Mouse (Mus musculus): ENCODE results near the gene A2ml1.

A2ml1 gene

GRCm38 (mm10) chr6:128549463-128550452 is 31.6 kb downstream of the A2ml1 start:
- DNase-seq (ENCODE audit: low spot score in 2 of 2): no peak

GRCm38 (mm10) chr6:128548532-128548931 is 32.9 kb downstream of the A2ml1 start:
- no peak for DNase-seq (ENCODE audit: low spot score in 2 of 2)

GRCm38 (mm10) chr6:128545402-128545801 is 36.0 kb downstream of the A2ml1 start:
- DNase-seq (ENCODE audit: low spot score in 2 of 2): no peak

- peak in 1 of 2 experiments; percentile 7 for DNase-seq (ENCODE audit: low spot score in 2 of 2)
Measured at GRCm38 (mm10) chr6:128543226-128543625, 38.2 kb downstream of the A2ml1 start.

GRCm38 (mm10) chr6:128535250-128535649 is 46.2 kb downstream of the A2ml1 start:
- no peak for DNase-seq (ENCODE audit: low spot score in 2 of 2)

GRCm38 (mm10) chr6:128533296-128533695 is 48.1 kb downstream of the A2ml1 start:
- DNase-seq (ENCODE audit: low spot score in 2 of 2): no peak

- DNase-seq (ENCODE audit: low spot score in 2 of 2): no peak
Measured at GRCm38 (mm10) chr6:128532701-128533100, 48.7 kb downstream of the A2ml1 start.

- DNase-seq (ENCODE audit: low spot score in 2 of 2): no peak
Measured at GRCm38 (mm10) chr6:128528491-128528890, 52.9 kb downstream of the A2ml1 start.

GRCm38 (mm10) chr6:128527110-128527509 is 54.3 kb downstream of the A2ml1 start:
- DNase-seq (ENCODE audit: low spot score in 2 of 2): no peak

GRCm38 (mm10) chr6:128526601-128527000 is 54.8 kb downstream of the A2ml1 start, which contains the start of gene Pzp:
Gene Pzp, minus strand, starts transcription at chr6:128526720.
- no peak for DNase-seq (ENCODE audit: low spot score in 2 of 2)

GRCm38 (mm10) chr6:128525801-128526200 is 55.6 kb downstream of the A2ml1 start:
- DNase-seq (ENCODE audit: low spot score in 2 of 2): no peak

- DNase-seq (ENCODE audit: low spot score in 2 of 2): no peak
Measured at GRCm38 (mm10) chr6:128523360-128523759, 58.0 kb downstream of the A2ml1 start.

GRCm38 (mm10) chr6:128519159-128519558 is 62.2 kb downstream of the A2ml1 start:
- no peak for DNase-seq (ENCODE audit: low spot score in 2 of 2)

- DNase-seq (ENCODE audit: low spot score in 2 of 2): no peak
Measured at GRCm38 (mm10) chr6:128505676-128506236, 75.7 kb downstream of the A2ml1 start.

GRCm38 (mm10) chr6:128504743-128505142 is 76.7 kb downstream of the A2ml1 start:
- DNase-seq (ENCODE audit: low spot score in 2 of 2): no peak

GRCm38 (mm10) chr6:128495346-128495745 is 86.1 kb downstream of the A2ml1 start:
- DNase-seq (ENCODE audit: low spot score in 2 of 2): no peak

- no peak for DNase-seq (ENCODE audit: low spot score in 2 of 2)
Measured at GRCm38 (mm10) chr6:128494646-128495331, 86.6 kb downstream of the A2ml1 start.

- no peak for DNase-seq (ENCODE audit: low spot score in 2 of 2)
Measured at GRCm38 (mm10) chr6:128491916-128492315, 89.5 kb downstream of the A2ml1 start.

GRCm38 (mm10) chr6:128490141-128490540 is 91.3 kb downstream of the A2ml1 start:
- no peak for DNase-seq (ENCODE audit: low spot score in 2 of 2)

Data from urinary bladder, postnatal 36 days (tissue).